Mouse (Mus musculus) forebrain, postnatal 0 days (tissue): ENCODE data around the gene Adamts9. TPM values are rescaled to one million over a fixed set of nuclear protein-coding genes. Genes with fewer than 3 reads are reported as not detected.

ENCODE experiments used
- ATAC-seq: fragments of 200-750 bp; cut with Nextera tagmentation; 2 replicates; pipeline ENCODE4 v1.8.0; 2017; ENCODE audit warnings: mild to moderate bottlenecking, moderate library complexity
- DNase-seq: peaks from one replicate; pipeline ENCODE4 v3.0.0-alpha.2; 2015
- H3K27ac ChIP-seq: fragments of 300-500 bp; sonication (generic); 2 replicates; pipeline ENCODE4 v1.5.1; 2014; ENCODE audit warnings: low read depth, mild to moderate bottlenecking, antibody characterized with exemption, low read length, moderate library complexity, mixed read lengths
- H3K27me3 ChIP-seq: fragments of 300-500 bp; sonication (generic); 2 replicates; pipeline ENCODE4 v1.6.1; 2014; ENCODE audit warnings: mild to moderate bottlenecking, low read length, mixed read lengths; ENCODE audit not compliant: insufficient read depth
- H3K36me3 ChIP-seq: fragments of 300-500 bp; sonication (generic); 2 replicates; pipeline ENCODE4 v1.6.1; 2014; ENCODE audit warnings: mild to moderate bottlenecking, moderate library complexity; ENCODE audit not compliant: insufficient read depth
- H3K4me1 ChIP-seq: fragments of 300-500 bp; sonication (generic); 2 replicates; pipeline ENCODE4 v1.6.1; 2014; ENCODE audit warnings: antibody characterized with exemption; ENCODE audit not compliant: insufficient read depth
- H3K4me2 ChIP-seq: fragments of 300-500 bp; sonication (generic); 2 replicates; pipeline ENCODE4 v1.6.1; 2014; ENCODE audit warnings: low read depth, mild to moderate bottlenecking, moderate library complexity
- H3K4me3 ChIP-seq: fragments of 300-500 bp; sonication (generic); 2 replicates; pipeline ENCODE4 v1.5.1; 2014; ENCODE audit warnings: low read depth, low read length, mixed read lengths
- H3K9ac ChIP-seq: fragments of 300-500 bp; sonication (generic); 2 replicates; pipeline ENCODE4 v1.6.1; 2014; ENCODE audit warnings: mild to moderate bottlenecking
- H3K9me3 ChIP-seq: fragments of 300-500 bp; sonication (generic); 2 replicates; pipeline ENCODE4 v1.6.1; 2016; ENCODE audit warnings: low read length
- CTCF ChIP-seq: sonication (generic); IDR thresholded peaks from 2 replicates; pipeline ENCODE4 v1.5.1; 2016; ENCODE audit warnings: antibody characterized with exemption, control low read depth, low read depth
- WGBS: fragments of 180-500 bp; shearing (Covaris S2); extraction: QIAGEN DNeasy Blood & Tissue Kit; methylation state at CpG from one replicate; pipeline ENCODE4 v1.1.7; 2014; 5-methylcytosine and 5-hydroxymethylcytosine counted together
- polyA plus RNA-seq: library from polyadenylated mRNA; unstranded; fragments of >200 nt; fragmentation: Nextera tagmentation; extraction: Ambion mirVana; gene quantifications from 2 replicates; pipeline ENCODE4 v1.2.1, GENCODE M21; 2015
- total RNA-seq: library from RNA; depleted of rRNA; stranded (reverse); fragments of >200 nt; gene quantifications from 2 replicates; pipeline ENCODE4 v1.2.3, GENCODE M21; 2014

The Adamts9 gene
- total and polyA plus RNA-seq, 2 experiments from 2014 or later = 0.62 to 7.3 TPM

DNA sequence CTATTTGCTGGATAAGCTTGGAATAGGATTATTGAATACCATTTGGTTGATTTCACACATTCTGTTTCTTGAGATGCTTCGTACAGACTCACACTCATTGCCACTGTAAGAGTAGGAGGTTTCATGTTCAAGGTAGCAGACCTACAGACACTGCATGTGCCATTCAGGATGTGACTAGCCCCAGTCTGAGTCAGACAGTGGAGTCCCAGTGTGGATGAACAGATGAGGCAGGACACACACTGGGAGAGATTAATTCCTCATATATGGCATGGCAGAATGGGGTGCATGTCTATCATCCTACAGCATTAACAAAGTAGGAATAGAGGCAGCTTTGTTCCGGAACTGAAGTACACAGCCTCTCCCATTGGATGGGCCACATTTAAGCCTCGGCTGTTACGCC lies 66.1 kb downstream of the Adamts9 start:
- no peak overlapping the region for H3K4me3 ChIP-seq
- no peak overlapping the region for H3K4me2 ChIP-seq
- no peak for ATAC-seq
- H3K4me1 ChIP-seq = no peaks in the 10 kb centered on the region
- H3K27me3 ChIP-seq = no peaks in the 10 kb centered on the region
- TF ChIP-seq CTCF = no peak
- no peak overlapping the region for H3K27ac ChIP-seq
- no peak overlapping the region for H3K9ac ChIP-seq
- no peak for DNase-seq
- 92% methylated on average over 4 of the region's 4 CpGs for WGBS
- no peaks in the 10 kb centered on the region for H3K36me3 ChIP-seq
- H3K9me3 ChIP-seq = no peaks in the 10 kb centered on the region

GRCm38 (mm10) chr6:92876121-92876520 lies 67.2 kb downstream of the Adamts9 start:
- no peak for ATAC-seq
- Histone ChIP-seq H3K36me3 (no peaks in the 10 kb centered on the region), H3K4me1 (no peaks in the 10 kb centered on the region), H3K9me3 (no peaks in the 10 kb centered on the region), H3K4me3 (no peak overlapping the region), H3K4me2 (no peak overlapping the region), H3K9ac (no peak overlapping the region), H3K27ac (no peak overlapping the region), H3K27me3 (no peaks in the 10 kb centered on the region)
- no peak for TF ChIP-seq CTCF
- WGBS = 80% methylated on average over 5 of the region's 5 CpGs
- DNase-seq = no peak

DNA sequence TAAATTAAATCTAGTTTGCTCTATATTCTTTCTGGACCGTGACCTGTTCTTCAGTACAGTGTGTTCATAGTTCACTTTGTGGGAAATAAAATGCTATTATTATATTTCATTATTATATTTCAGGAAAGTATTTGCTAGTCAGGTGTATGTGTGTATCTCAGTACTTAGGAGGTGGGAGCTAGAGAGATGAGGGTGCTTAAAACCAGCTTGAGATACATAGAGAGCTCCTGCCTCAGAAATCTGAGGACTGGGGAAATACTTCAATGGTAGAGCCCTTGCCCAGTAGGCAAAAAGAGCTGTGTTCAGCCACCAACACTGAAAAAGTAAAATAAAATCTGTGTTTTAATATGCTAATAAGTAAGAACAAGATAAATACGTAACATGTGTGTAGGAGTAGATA lies 68.0 kb downstream of the Adamts9 start:
- TF ChIP-seq CTCF = no peak
- no peaks in the 10 kb centered on the region for H3K27me3 ChIP-seq
- DNase-seq = no peak
- H3K4me1 ChIP-seq = no peaks in the 10 kb centered on the region
- H3K9ac ChIP-seq = no peak overlapping the region
- no peaks in the 10 kb centered on the region for H3K9me3 ChIP-seq
- no peak overlapping the region for H3K4me3 ChIP-seq
- WGBS = 92% methylated on average over 2 of the region's 2 CpGs
- H3K36me3 ChIP-seq = no peaks in the 10 kb centered on the region
- no peak for ATAC-seq
- no peak overlapping the region for H3K27ac ChIP-seq
- H3K4me2 ChIP-seq = no peak overlapping the region

- H3K9ac ChIP-seq = no peak overlapping the region
- 79% methylated on average over 5 of the region's 5 CpGs for WGBS
- H3K4me1 ChIP-seq = no peaks in the 10 kb centered on the region
- no peak overlapping the region for H3K4me2 ChIP-seq
- H3K36me3 ChIP-seq = no peaks in the 10 kb centered on the region
- no peak overlapping the region for H3K4me3 ChIP-seq
- ATAC-seq = no peak
- no peaks in the 10 kb centered on the region for H3K27me3 ChIP-seq
- no peaks in the 10 kb centered on the region for H3K9me3 ChIP-seq
- H3K27ac ChIP-seq = no peak overlapping the region
- no peak for DNase-seq
- no peak for TF ChIP-seq CTCF
Measured at GRCm38 (mm10) chr6:92874854-92875253, 68.4 kb downstream of the Adamts9 start.

DNA sequence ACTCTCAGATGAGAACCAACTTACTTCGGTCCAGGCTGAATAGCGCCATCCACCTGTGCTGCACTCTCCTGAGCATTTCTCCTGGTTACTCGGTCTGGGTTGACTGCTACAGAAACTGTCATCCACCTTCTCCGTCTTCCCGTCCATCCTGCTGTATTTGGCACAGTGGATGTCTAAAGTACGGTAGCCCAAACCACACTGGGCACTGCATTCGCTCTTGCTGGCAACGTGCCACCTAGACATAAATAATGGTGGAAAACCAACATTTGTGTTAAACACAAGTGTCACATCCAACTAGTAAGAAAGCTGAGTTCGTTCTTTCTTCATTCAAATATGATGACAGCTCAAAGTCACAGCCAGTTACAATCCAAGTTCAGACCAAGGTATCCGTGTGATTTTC lies 70.5 kb downstream of the Adamts9 start:
- H3K4me2 ChIP-seq = no peak overlapping the region
- H3K27me3 ChIP-seq = no peaks in the 10 kb centered on the region
- ATAC-seq (no peak), DNase-seq (no peak)
- H3K36me3 ChIP-seq = no peaks in the 10 kb centered on the region
- H3K9ac ChIP-seq = no peak overlapping the region
- no peak overlapping the region for H3K4me3 ChIP-seq
- H3K9me3 ChIP-seq = no peaks in the 10 kb centered on the region
- 79% methylated on average over 10 of the region's 10 CpGs for WGBS
- H3K27ac ChIP-seq = no peak overlapping the region
- no peaks in the 10 kb centered on the region for H3K4me1 ChIP-seq
- TF ChIP-seq CTCF = no peak

GRCm38 (mm10) chr6:92871813-92872212 lies 71.5 kb downstream of the Adamts9 start:
- H3K9me3 ChIP-seq = no peaks in the 10 kb centered on the region
- TF ChIP-seq CTCF = no peak
- ATAC-seq = no peak
- H3K4me3 ChIP-seq = no peak overlapping the region
- no peaks in the 10 kb centered on the region for H3K36me3 ChIP-seq
- no peak overlapping the region for H3K4me2 ChIP-seq
- H3K27me3 ChIP-seq = no peaks in the 10 kb centered on the region
- no peak overlapping the region for H3K9ac ChIP-seq
- H3K4me1 ChIP-seq = no peaks in the 10 kb centered on the region
- no peak overlapping the region for H3K27ac ChIP-seq
- WGBS = 42% methylated on average over 4 of the region's 4 CpGs
- no peak for DNase-seq

DNA sequence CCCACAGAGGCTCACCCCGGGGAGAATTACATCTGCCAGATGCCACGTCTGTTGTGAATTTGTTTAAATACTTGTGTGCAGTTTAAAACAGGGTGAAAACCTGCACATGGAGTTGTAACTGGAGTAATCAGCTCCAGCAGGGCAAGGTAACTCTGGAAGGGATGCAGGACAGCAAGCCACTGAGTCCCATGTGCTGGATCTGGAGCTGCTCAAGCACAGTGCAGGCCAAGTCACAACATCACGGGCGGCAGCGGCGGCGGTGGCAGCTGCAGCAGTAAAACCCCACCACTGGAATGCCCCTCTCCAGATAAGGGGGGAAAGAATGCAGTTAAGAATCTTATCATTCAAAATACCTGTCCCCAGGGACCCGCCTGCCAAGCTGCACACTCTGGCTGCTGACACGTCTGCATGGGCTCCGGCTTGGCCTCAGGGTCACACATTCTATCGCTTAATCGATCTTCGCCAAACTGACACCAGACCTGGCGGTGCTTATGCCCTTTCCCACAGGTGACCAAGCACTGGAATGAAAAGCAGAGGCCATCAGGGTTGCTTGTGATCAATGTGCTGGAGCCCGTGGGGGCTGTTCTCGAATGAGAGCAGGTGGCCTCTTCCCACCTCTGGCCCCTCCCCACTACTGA lies 73.6 kb downstream of the Adamts9 start:
- WGBS = 79% methylated on average over 16 of the region's 16 CpGs
- ATAC-seq (no peak), DNase-seq (no peak)
- no peaks in the 10 kb centered on the region for H3K27me3 ChIP-seq
- no peaks in the 10 kb centered on the region for H3K4me1 ChIP-seq
- no peak overlapping the region for H3K4me3 ChIP-seq
- H3K27ac ChIP-seq = no peak overlapping the region
- H3K9me3 ChIP-seq = no peaks in the 10 kb centered on the region
- H3K9ac ChIP-seq = no peak overlapping the region
- no peaks in the 10 kb centered on the region for H3K36me3 ChIP-seq
- no peak overlapping the region for H3K4me2 ChIP-seq
- TF ChIP-seq CTCF = no peak

DNA sequence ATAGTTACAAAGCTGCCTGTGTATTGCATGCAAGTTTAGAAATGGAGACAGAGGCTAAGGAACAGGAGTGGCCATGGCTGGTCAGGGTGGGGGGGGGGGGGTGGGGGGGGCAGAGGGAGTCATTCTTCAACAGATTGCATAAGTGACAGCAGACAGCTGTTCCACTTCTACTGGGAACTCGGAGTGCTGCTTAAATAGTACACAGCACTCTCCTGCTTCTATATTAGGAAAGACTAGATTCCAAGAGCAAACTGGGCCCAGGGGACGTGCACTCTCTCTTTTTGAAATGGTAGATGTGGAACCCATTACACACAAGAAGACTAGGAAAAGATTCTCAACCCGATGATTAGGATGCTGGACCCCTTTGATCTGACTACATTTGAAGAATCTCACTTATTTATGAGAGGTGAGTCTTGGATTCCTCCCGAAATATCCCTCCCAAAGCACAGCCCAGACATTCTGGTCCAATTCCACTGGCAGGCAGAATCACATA lies 74.2 kb downstream of the Adamts9 start, which contains the start of gene Gm15737:
TSS of gene Gm15737 (plus strand) at position 269 of the 493 bp plus-strand sequence.
- no peaks in the 10 kb centered on the region for H3K9me3 ChIP-seq
- WGBS = 66% methylated on average over 4 of the region's 4 CpGs
- H3K36me3 ChIP-seq = no peaks in the 10 kb centered on the region
- no peak within 1 kb of the TSS for H3K27ac ChIP-seq
- no peak within 1 kb of the TSS for H3K4me3 ChIP-seq
- ATAC-seq (no peak), DNase-seq (no peak)
- no peaks in the 10 kb centered on the region for H3K4me1 ChIP-seq
- no peak within 1 kb of the TSS for H3K9ac ChIP-seq
- TF ChIP-seq CTCF = no peak
- no peaks in the 10 kb centered on the region for H3K27me3 ChIP-seq
- no peak within 1 kb of the TSS for H3K4me2 ChIP-seq
